Mouse (Mus musculus) erythroblast, embryonic 14.5 days (primary cell): ENCODE data around the gene Ifitm10. TPM values are rescaled to one million over a fixed set of nuclear protein-coding genes. Genes with fewer than 3 reads are reported as not detected.

Source experiments
- H3K27me3 ChIP-seq: 2 replicates; pipeline ENCODE4 v1.6.1; 2012; ENCODE audit warnings: inconsistent platforms; ENCODE audit not compliant: control insufficient read depth
- H3K36me3 ChIP-seq: 2 replicates; pipeline ENCODE4 v1.6.1; 2012; ENCODE audit warnings: mild to moderate bottlenecking, inconsistent platforms; ENCODE audit not compliant: control insufficient read depth
- H3K4me1 ChIP-seq: 2 replicates; pipeline ENCODE4 v1.6.1; 2012; ENCODE audit warnings: inconsistent platforms; ENCODE audit not compliant: control insufficient read depth
- H3K4me3 ChIP-seq: replicated peaks from 2 replicates; pipeline ENCODE3; 2012; ENCODE audit warnings: moderate library complexity, mild to moderate bottlenecking, inconsistent platforms
- H3K9me3 ChIP-seq: 2 replicates; pipeline ENCODE4 v1.6.1; 2012; ENCODE audit warnings: low read length, inconsistent platforms, mixed read lengths; ENCODE audit not compliant: control insufficient read depth
- GATA1 ChIP-seq: IDR thresholded peaks from 2 replicates; pipeline ENCODE4 v1.6.1; 2012; ENCODE audit warnings: low read length, inconsistent platforms, mixed read lengths
- TAL1 ChIP-seq: IDR thresholded peaks from 3 replicates; pipeline ENCODE4 v1.6.1; 2012; ENCODE audit warnings: low read length, inconsistent platforms, mixed read lengths
- polyA plus RNA-seq: library from polyadenylated mRNA; stranded (reverse); fragments of >175 nt; gene quantifications from 2 replicates; pipeline ENCODE4 v1.2.3, GENCODE M21; 2012

The Ifitm10 gene
- polyA plus RNA-seq: 0.36 and 0.47 TPM in 2 replicates

GRCm38 (mm10) chr7:142373641-142374412 is at the start of gene Ifitm10:
TSS of gene Ifitm10 (minus strand) at chr7:142373753.
- no peak within 1 kb of the TSS for H3K4me3 ChIP-seq
- TF ChIP-seq TAL1: no peak
- TF ChIP-seq GATA1: no peak
- H3K36me3 ChIP-seq: peaks cover 50% of the 10 kb centered on the region
- peaks cover 49% of the 10 kb centered on the region for H3K27me3 ChIP-seq
- H3K9me3 ChIP-seq: peaks cover 4% of the 10 kb centered on the region; the same call in 1 of the 2 replicates
- peaks cover 68% of the 10 kb centered on the region for H3K4me1 ChIP-seq

DNA sequence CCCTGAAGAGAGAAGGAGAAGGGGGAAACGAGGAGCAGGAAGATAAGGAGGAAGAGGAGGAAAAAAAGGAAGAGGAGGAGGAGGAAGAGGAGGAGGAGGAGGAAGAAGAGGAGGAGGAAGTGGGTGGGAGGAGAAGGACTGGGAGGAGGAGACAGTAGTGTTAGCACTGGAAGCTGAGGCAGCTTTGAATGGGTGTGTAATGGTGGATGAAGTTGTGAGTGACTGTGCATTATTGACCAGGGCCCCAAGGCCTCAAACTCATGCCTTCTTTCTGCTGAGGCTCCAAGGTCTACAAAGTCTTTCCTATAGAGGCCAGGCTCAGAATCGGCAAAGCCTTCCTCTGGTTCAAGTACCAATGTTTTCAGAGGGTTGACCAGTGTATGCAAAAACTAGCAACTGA is 48.3 kb upstream of the Ifitm10 start:
- TF ChIP-seq GATA1 (no peak), TAL1 (no peak)
- peaks cover 62% of the 10 kb centered on the region for H3K4me1 ChIP-seq

GRCm38 (mm10) chr7:142419887-142420286 is 46.3 kb upstream of the Ifitm10 start:
- H3K4me1 ChIP-seq: peaks cover 64% of the 10 kb centered on the region
- H3K4me3 ChIP-seq: peak overlapping the region; percentile 54
- H3K36me3 ChIP-seq: peaks cover 9% of the 10 kb centered on the region
- peaks cover 7% of the 10 kb centered on the region for H3K9me3 ChIP-seq
- peak; percentile 92 for TF ChIP-seq GATA1
- peak; percentile 67 for TF ChIP-seq TAL1
- no peaks in the 10 kb centered on the region for H3K27me3 ChIP-seq

More for the DNA sequence above, 48.3 kb upstream of the Ifitm10 start:
- Histone ChIP-seq H3K4me3 (no peak overlapping the region), H3K36me3 (peaks cover 9% of the 10 kb centered on the region), H3K9me3 (peaks cover 7% of the 10 kb centered on the region), H3K27me3 (no peaks in the 10 kb centered on the region)

GRCm38 (mm10) chr7:142418679-142419078 is 45.1 kb upstream of the Ifitm10 start:
- H3K9me3 ChIP-seq: peaks cover 7% of the 10 kb centered on the region
- H3K4me1 ChIP-seq: peaks cover 69% of the 10 kb centered on the region
- no peak overlapping the region for H3K4me3 ChIP-seq
- no peaks in the 10 kb centered on the region for H3K27me3 ChIP-seq
- peaks cover 9% of the 10 kb centered on the region for H3K36me3 ChIP-seq
- TF ChIP-seq TAL1 (no peak), GATA1 (no peak)

- TF ChIP-seq TAL1 (no peak), GATA1 (no peak)
- no peaks in the 10 kb centered on the region for H3K27me3 ChIP-seq
Observed at GRCm38 (mm10) chr7:142418027-142418426, 44.5 kb upstream of the Ifitm10 start.

GRCm38 (mm10) chr7:142416225-142416624 is 42.7 kb upstream of the Ifitm10 start:
- H3K4me1 ChIP-seq: peaks cover 62% of the 10 kb centered on the region
- H3K9me3 ChIP-seq: peaks cover 7% of the 10 kb centered on the region
- H3K36me3 ChIP-seq: peaks cover 9% of the 10 kb centered on the region
- no peaks in the 10 kb centered on the region for H3K27me3 ChIP-seq
- no peak for TF ChIP-seq GATA1
- no peak for TF ChIP-seq TAL1
- H3K4me3 ChIP-seq: no peak overlapping the region

More at GRCm38 (mm10) chr7:142418027-142418426, 44.5 kb upstream of the Ifitm10 start:
- H3K4me1 ChIP-seq: peaks cover 72% of the 10 kb centered on the region
- peaks cover 9% of the 10 kb centered on the region for H3K36me3 ChIP-seq
- H3K4me3 ChIP-seq: no peak overlapping the region
- H3K9me3 ChIP-seq: peaks cover 7% of the 10 kb centered on the region

- TF ChIP-seq GATA1: no peak
- no peak for TF ChIP-seq TAL1
- peaks cover 9% of the 10 kb centered on the region for H3K36me3 ChIP-seq
- no peaks in the 10 kb centered on the region for H3K27me3 ChIP-seq
- no peak overlapping the region for H3K4me3 ChIP-seq
- peaks cover 53% of the 10 kb centered on the region for H3K4me1 ChIP-seq
- peaks cover 7% of the 10 kb centered on the region for H3K9me3 ChIP-seq
Observed at GRCm38 (mm10) chr7:142415314-142415713, 41.8 kb upstream of the Ifitm10 start.

- H3K4me3 ChIP-seq: no peak overlapping the region
- TF ChIP-seq GATA1 (no peak), TAL1 (no peak)
- no peaks in the 10 kb centered on the region for H3K9me3 ChIP-seq
- peaks cover under 1% of the 10 kb centered on the region; the same call in 1 of the 2 replicates for H3K36me3 ChIP-seq
- H3K4me1 ChIP-seq: peaks cover 46% of the 10 kb centered on the region
- no peaks in the 10 kb centered on the region for H3K27me3 ChIP-seq
Observed at GRCm38 (mm10) chr7:142413285-142413684, 39.7 kb upstream of the Ifitm10 start.

DNA sequence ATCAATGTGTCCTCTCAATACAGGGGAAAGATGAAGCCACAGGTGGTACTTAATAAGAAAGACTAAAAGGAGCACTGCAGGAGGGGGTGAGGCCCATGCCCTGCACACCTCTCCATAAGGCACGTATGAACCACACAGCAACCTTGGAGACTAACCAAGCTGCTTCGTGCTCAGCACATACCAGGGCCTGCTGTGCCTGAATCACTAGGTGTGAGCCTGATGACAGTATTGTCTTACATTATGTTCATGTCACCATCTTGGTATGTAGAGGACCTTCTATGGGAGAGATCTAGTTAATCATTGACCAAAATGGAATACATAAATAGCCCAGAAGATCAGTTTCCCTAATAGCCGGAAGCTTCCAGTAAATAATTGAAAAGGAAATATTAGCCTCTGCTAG is 36.0 kb upstream of the Ifitm10 start:
- no peaks in the 10 kb centered on the region for H3K27me3 ChIP-seq
- TF ChIP-seq TAL1: no peak
- no peak for TF ChIP-seq GATA1
- H3K9me3 ChIP-seq: no peaks in the 10 kb centered on the region
- no peak overlapping the region for H3K4me3 ChIP-seq
- peaks cover 36% of the 10 kb centered on the region for H3K4me1 ChIP-seq
- H3K36me3 ChIP-seq: no peaks in the 10 kb centered on the region
